Mouse (Mus musculus): ENCODE data around the gene Anapc16. TPM values are rescaled to one million over a fixed set of nuclear protein-coding genes. Genes with fewer than 3 reads are reported as not detected.
A peak's percentile ranks its signal among the peaks of the same experiment; 100 is the strongest.

The Anapc16 gene
- total and polyA plus RNA-seq, 3 experiments: 53.7 to 61.5 TPM; not detected in 1

- peak; percentile 27; the same call in 1 of the 2 replicates for TF ChIP-seq HCFC1 (IDR thresholded peaks at IDR 0.05; ENCODE audit: low read depth, low read length)
- TF ChIP-seq ETS1 (IDR thresholded peaks at IDR 0.05; ENCODE audit: low read depth, low read length): peak; percentile 71
- peak; percentile 50; the same call in 1 of the 2 replicates for TF ChIP-seq SIN3A (IDR thresholded peaks at IDR 0.05; ENCODE audit: low read length)
Observed at GRCm38 (mm10) chr10:59969821-59970449, 33.0 kb downstream of the Anapc16 start (continued).

GRCm38 (mm10) chr10:59967309-59967942 is 35.5 kb downstream of the Anapc16 start:
- no peak overlapping the region for H3K9ac ChIP-seq (ENCODE audit: control insufficient read depth, low read depth, low read length, poor library complexity, severe bottlenecking)
- H3K4me3 ChIP-seq (ENCODE audit: control insufficient read depth in 1 of 2, insufficient read depth in 1 of 2, low read depth in 2 of 2, low read length in 2 of 2): no peak overlapping the region
- peaks cover 0 to 4% of the 10 kb centered on the region in 2 experiments; a peak in 2 of 4 replicates for H3K36me3 ChIP-seq (ENCODE audit: control insufficient read depth in 1 of 2, insufficient read depth in 2 of 2, low read length in 2 of 2)
- H3K27ac ChIP-seq (ENCODE audit: control insufficient read depth, low read depth, low read length): no peak overlapping the region
- DNase-seq (ENCODE audit: low read depth, low spot score): no peak
- H3K79me2 ChIP-seq (ENCODE audit: control insufficient read depth, insufficient read depth, low read length, poor library complexity): no peaks in the 10 kb centered on the region
- peaks cover 0 to 2% of the 10 kb centered on the region in 2 experiments; a peak in 1 of 4 replicates for H3K27me3 ChIP-seq (ENCODE audit: control insufficient read depth in 1 of 2, insufficient read depth in 2 of 2, low read length in 2 of 2)
- TF ChIP-seq MYC (IDR thresholded peaks at IDR 0.05; ENCODE audit: low read depth, low read length) (no peak), GABPA (IDR thresholded peaks at IDR 0.05; ENCODE audit: low read depth, low read length) (no peak), NRF1 (IDR thresholded peaks at IDR 0.05; ENCODE audit: insufficient read depth, low read depth, low read length, poor library complexity, severe bottlenecking) (no peak), SIN3A (IDR thresholded peaks at IDR 0.05; ENCODE audit: low read length) (no peak), MXI1 (IDR thresholded peaks at IDR 0.05; ENCODE audit: low read depth, low read length) (no peak), RAD21 (IDR thresholded peaks at IDR 0.05; ENCODE audit: low read depth, low read length) (no peak), E2F4 (IDR thresholded peaks at IDR 0.05; ENCODE audit: borderline replicate concordance, low read depth, low read length) (no peak), RCOR1 (IDR thresholded peaks at IDR 0.05; ENCODE audit: low read depth, low read length) (no peak)
- H3K4me1 ChIP-seq (ENCODE audit: control insufficient read depth in 1 of 2, insufficient read depth in 2 of 2, low read length in 2 of 2): peaks cover 8 to 19% of the 10 kb centered on the region in 2 experiments
- no peaks in the 10 kb centered on the region for H3K9me3 ChIP-seq (replicated peaks; ENCODE audit: insufficient read depth, low read length)

- peaks cover 0 to 4% of the 10 kb centered on the region in 2 experiments; a peak in 2 of 4 replicates for H3K36me3 ChIP-seq (ENCODE audit: control insufficient read depth in 1 of 2, insufficient read depth in 2 of 2, low read length in 2 of 2)
- H3K27me3 ChIP-seq (ENCODE audit: control insufficient read depth in 1 of 2, insufficient read depth in 2 of 2, low read length in 2 of 2): peaks cover 0 to 2% of the 10 kb centered on the region in 2 experiments; a peak in 1 of 4 replicates
- TF ChIP-seq CTCF (IDR thresholded peaks at IDR 0.05 in 2 of 3, conservative IDR thresholded peaks at IDR 0.05 in 1 of 3; ENCODE audit: control insufficient read depth in 1 of 3, insufficient read depth in 1 of 3, low read depth in 2 of 3, low read length in 3 of 3, poor library complexity in 1 of 3, severe bottlenecking in 1 of 3) (peak; percentile 40 to 62 (median 47)), NRF1 (IDR thresholded peaks at IDR 0.05; ENCODE audit: insufficient read depth, low read depth, low read length, poor library complexity, severe bottlenecking) (no peak), SMC3 (IDR thresholded peaks at IDR 0.05; ENCODE audit: low read depth, low read length) (peak; percentile 45), USF1 (IDR thresholded peaks at IDR 0.05; ENCODE audit: low read depth, low read length) (no peak), RAD21 (IDR thresholded peaks at IDR 0.05; ENCODE audit: low read depth, low read length) (peak; percentile 13)
- H3K9me3 ChIP-seq (replicated peaks; ENCODE audit: insufficient read depth, low read length): no peaks in the 10 kb centered on the region
- no peak overlapping the region for H3K9ac ChIP-seq (ENCODE audit: control insufficient read depth, low read depth, low read length, poor library complexity, severe bottlenecking)
- no peak overlapping the region for H3K27ac ChIP-seq (ENCODE audit: control insufficient read depth, low read depth, low read length)
- no peak overlapping the region for H3K4me3 ChIP-seq (ENCODE audit: control insufficient read depth in 1 of 2, insufficient read depth in 1 of 2, low read depth in 2 of 2, low read length in 2 of 2)
- no peaks in the 10 kb centered on the region for H3K79me2 ChIP-seq (ENCODE audit: control insufficient read depth, insufficient read depth, low read length, poor library complexity)
- H3K4me1 ChIP-seq (ENCODE audit: control insufficient read depth in 1 of 2, insufficient read depth in 2 of 2, low read length in 2 of 2): peaks cover 8 to 19% of the 10 kb centered on the region in 2 experiments
- no peak for DNase-seq (ENCODE audit: low read depth, low spot score)
Observed at GRCm38 (mm10) chr10:59966743-59967142, 36.2 kb downstream of the Anapc16 start.

Data from MEL (cell line).